Mouse (Mus musculus): ENCODE results near the gene Tma7.

Tma7 gene

DNA sequence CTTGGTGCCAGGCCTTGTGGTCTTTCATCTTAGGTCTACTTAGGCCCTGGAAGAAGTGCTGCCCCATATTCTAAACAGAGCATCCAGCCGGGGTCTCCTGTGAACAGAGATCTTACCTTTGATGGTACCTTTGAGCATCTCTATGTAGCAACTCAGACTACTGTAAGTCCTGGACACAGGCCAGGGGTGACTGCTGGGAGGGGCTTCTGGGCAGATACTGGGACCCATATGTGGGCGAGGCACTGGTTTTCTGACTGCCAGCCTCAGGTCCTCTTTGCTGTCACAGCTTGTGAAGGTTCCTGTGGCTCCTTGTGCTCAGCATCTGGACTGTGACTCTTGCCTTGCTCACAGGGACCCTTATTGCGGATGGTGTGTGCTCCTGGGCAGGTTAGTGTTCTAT is 20.2 kb upstream of the Tma7 start:
- no peak for DNase-seq (ENCODE audit: low spot score in 2 of 2)

- DNase-seq (ENCODE audit: low spot score in 2 of 2) = no peak
Observed at GRCm38 (mm10) chr9:109101933-109102445, 19.6 kb upstream of the Tma7 start.

GRCm38 (mm10) chr9:109100307-109100928 is 18.0 kb upstream of the Tma7 start:
- DNase-seq (ENCODE audit: low spot score in 2 of 2) = no peak

DNA sequence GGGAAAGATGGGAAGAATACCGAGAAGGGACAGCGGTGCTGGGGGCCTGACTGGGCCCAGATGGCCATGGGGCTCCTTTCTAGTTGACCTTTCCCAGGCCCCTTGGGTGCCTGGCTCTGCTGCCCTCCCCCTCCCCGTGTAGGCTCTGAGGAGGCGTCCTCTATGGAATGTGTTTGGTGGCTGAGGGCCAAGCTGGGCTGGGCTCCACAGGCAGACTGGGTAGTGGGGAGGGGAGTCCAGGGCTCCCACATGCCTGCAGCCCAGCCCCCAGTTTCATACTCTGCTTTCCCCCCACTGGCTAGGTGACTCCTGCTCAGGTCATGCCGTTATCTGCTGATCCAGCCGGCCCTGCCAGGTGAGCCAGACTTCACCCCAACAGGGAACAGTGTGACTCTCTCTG is 16.6 kb upstream of the Tma7 start:
- DNase-seq (ENCODE audit: low spot score in 2 of 2) = no peak

DNA sequence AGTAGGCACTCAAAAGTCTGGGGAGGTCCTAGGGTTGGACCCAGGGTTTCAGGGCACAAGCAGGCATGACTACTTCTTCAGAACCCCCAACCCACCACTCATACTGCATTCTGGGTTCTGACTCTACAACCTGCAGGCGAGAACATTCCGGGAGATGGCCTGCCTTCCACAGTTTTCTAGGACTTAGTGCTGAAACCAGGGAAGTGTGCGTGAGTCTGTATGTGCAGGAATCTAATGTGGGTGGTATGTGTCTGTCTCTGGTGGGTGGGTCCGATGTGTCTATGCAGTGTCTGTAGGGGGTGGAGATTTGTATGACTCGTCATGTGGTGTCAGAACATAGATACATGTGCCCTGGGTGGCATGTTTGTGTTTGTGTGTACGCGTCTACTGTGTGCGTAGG is 16.0 kb upstream of the Tma7 start:
- no peak for DNase-seq (ENCODE audit: low spot score in 2 of 2)

DNA sequence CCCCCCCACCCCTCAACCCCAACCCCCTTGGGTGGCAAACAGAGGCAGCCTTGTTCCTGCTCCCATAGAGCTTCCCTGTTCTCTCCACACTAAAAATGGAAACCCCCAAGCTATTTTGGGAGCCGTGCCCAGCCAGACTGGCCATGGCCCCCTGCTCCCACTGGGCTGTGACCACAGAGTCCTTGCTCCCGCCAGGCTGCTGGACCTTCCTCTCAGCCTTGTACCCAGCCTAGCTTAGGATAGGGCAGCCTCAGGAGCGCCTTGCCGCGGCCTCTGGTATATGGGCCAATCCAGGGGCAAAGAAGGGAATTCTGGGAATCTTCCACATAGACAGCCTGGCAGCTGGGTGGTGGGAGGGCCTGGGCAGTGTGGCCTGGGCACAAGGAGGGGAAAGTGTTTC is 15.4 kb upstream of the Tma7 start:
- DNase-seq (ENCODE audit: low spot score in 2 of 2) = no peak

DNA sequence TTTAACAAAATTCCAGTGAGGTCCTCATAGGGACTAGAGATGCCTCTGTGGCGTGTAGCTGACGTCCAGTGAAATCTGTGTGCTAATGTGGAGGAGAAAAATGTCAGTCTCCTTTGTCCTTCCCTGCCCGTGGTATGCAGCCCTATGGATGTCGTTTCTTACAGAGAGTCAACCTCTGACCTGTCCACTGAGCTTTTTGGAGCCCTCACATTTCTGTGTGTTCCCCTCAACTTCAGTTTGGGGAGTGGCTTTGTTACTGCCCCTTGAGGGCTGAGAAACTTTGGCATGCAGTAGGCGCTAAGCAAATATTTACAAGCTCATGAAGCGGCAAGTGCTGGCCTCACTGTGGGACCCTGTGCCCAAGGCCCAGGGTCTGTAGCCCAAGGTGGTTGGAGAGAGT is 14.9 kb upstream of the Tma7 start:
- DNase-seq (ENCODE audit: low spot score in 2 of 2) = no peak

- DNase-seq (ENCODE audit: low spot score in 2 of 2) = no peak
Observed at GRCm38 (mm10) chr9:109096856-109097255, 14.5 kb upstream of the Tma7 start.

GRCm38 (mm10) chr9:109096251-109096661 is 13.9 kb upstream of the Tma7 start:
- DNase-seq (ENCODE audit: low spot score in 2 of 2) = no peak

DNA sequence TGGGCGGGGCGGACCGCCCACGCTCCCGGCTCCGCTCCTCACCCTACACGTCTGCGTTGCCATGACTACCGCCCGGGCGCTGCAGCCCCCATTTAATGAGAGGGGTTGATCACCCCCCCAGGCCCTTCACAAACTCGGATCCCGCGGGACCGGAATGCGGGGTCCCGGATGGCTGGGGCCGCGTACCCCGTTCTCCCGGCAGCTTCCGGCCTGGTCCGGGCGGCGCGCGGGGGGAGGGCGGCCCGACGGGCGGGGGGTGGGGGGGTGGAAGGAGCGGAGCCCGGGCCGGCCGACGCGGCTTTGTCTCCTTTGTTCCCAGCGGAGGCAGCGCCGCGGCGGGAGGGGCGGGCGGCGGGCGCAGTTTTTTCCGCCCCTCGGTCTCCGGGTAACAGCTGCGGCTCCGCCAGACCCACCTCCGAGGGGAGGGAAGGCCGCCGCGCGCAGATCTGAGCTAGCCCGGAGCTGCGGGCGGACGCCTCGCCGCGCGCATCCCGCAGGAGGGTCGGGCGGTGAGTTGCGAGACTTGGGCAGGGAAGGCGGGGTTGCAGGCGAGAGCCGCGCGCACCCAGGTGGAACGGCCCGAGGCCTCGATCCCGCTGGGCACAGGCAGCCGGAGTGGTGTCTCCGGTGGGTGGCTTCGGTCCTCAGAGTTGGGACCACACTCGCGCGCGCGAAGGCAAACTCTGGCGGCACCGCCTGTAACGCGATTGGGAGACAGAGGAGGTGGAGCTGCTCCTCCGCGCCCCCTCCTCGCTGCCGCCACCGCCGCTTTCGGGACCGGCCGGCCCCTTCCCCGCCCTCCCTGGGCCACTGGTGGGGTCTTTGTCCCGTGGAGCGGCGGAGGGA is 13.0 kb upstream of the Tma7 start, which contains the start of gene Plxnb1:
Gene Plxnb1, plus strand, starts transcription at position 253 of the 846 bp plus-strand sequence.
- DNase-seq (ENCODE audit: low spot score in 2 of 2) = peak in 1 of 2 experiments; percentile 18

GRCm38 (mm10) chr9:109094553-109095136 is 12.3 kb upstream of the Tma7 start:
- DNase-seq (ENCODE audit: low spot score in 2 of 2) = no peak

GRCm38 (mm10) chr9:109093786-109094552 is 11.6 kb upstream of the Tma7 start:
- DNase-seq (ENCODE audit: low spot score in 2 of 2) = no peak

DNA sequence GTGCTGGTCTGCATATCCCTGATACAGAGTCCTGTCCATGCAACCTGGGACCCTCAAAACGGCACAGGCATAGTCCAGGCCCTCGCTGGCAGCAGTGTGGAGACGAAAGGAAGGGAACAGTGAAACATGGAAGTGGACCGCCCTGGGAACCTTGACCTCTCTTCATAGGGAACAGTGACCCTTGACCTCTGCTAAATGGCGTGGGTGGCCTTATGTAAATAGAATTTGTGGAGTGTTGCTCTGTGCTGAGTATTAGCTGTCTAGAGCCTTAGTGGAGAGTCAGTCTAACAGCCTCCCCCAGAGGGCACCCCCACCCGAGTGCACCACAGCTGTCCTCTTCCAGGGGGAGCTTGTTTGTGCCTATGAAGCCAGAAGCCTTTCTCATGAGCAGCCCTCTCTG is 10.4 kb upstream of the Tma7 start:
- DNase-seq (ENCODE audit: low spot score in 2 of 2) = no peak

GRCm38 (mm10) chr9:109091802-109092201 is 9.4 kb upstream of the Tma7 start:
- DNase-seq (ENCODE audit: low spot score in 2 of 2) = no peak

- no peak for DNase-seq (ENCODE audit: low spot score in 2 of 2)
Observed at GRCm38 (mm10) chr9:109090446-109090845, 8.1 kb upstream of the Tma7 start.

- no peak for DNase-seq (ENCODE audit: low spot score in 2 of 2)
Observed at GRCm38 (mm10) chr9:109087987-109088386, 5.6 kb upstream of the Tma7 start.

GRCm38 (mm10) chr9:109084922-109085321 is 2.5 kb upstream of the Tma7 start:
- no peak for DNase-seq (ENCODE audit: low spot score in 2 of 2)

DNA sequence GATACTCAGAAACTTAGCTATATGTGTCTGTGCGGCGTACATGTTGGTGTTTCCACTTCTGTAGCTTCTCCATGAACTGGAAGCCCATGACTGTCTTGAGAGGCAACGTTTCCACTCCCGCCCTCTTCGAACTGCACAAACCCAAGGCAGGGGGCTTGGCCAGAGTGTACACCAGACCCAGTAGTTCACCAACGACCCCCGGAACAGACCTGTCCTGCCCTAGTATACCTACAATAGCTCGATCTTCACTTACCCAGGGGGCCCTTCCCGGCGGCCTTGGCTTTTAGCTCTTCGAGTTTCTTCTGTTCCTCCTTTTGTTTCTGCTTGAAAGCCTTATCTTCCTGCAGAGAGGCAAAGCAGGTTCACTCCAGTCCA is 651 bp downstream of the Tma7 start:
- no peak for DNase-seq (ENCODE audit: low spot score in 2 of 2)

GRCm38 (mm10) chr9:109080516-109080915 is 1.9 kb downstream of the Tma7 start:
- no peak for DNase-seq (ENCODE audit: low spot score in 2 of 2)

DNA sequence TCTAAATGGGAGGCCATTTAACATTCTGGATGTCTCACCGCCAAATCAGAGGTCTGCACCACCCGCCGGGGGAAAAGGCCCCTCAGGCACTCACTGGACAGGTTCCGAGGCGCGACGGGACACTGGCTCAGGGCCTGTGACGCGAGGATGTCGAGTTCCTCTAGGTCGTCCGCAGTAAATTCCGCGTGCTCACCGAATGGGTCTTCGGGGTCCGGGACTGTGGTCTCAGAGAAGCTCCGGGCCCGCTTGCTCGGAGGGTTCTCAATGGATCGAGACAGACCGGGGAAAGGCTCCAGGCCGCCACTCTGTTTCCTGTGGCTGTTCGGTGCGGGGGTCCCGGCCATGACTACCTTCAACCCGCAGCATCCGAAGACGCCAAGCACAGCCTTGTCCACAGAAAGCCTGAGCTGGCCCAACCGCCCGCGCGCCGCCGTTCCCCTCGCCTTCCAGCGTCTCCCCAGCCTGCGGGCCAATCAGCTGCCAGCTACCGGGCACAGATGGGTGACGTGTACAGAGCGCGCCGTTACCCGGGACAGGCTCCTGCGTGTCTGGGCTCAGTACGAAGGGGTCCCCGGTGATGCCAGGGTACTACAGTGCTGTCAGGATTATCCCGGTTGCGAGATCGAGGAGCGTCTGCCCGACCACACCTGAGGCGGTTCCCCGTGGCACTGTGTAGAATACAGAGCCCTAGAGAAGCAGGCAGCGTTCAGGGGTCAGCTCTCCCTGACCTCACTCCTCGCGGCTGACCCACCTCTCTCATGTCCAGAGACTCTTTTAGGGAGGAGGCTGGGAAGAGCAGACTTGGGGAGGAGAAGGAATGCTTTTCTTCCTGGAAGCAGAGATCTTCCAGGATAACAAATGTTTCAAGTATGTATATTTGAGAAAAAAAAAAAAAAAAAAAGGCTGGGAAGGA is 8.5 kb downstream of the Tma7 start, which contains the start of gene Atrip:
Gene Atrip, minus strand, starts transcription at position 464 of the 913 bp plus-strand sequence.
- peak; percentile 80 to 88 for DNase-seq (ENCODE audit: low spot score in 2 of 2)
